Mouse (Mus musculus) forelimb bud, embryonic 11.5 days (tissue): Measurements from ENCODE around the gene Tenm4.

ENCODE experiments used
- DNase-seq: peaks from one replicate; pipeline ENCODE4 v3.0.0-alpha.2; 2012; ENCODE audit warnings: low read depth, low spot score

Tenm4 gene

GRCm38 (mm10) chr7:96952094-96952493, 781.0 kb downstream of the Tenm4 start:
- peak; percentile 3 for DNase-seq

GRCm38 (mm10) chr7:96959168-96959567, 788.1 kb downstream of the Tenm4 start:
- DNase-seq = no peak
